Mouse (Mus musculus) cerebellum, adult 18-20 months (tissue): ENCODE measurements around the gene Adprhl2.

Experiments used
- DNase-seq, 2 experiments: peaks; one replicate each; pipeline ENCODE4 v3.0.0; 2021

Gene Adprhl2

DNA sequence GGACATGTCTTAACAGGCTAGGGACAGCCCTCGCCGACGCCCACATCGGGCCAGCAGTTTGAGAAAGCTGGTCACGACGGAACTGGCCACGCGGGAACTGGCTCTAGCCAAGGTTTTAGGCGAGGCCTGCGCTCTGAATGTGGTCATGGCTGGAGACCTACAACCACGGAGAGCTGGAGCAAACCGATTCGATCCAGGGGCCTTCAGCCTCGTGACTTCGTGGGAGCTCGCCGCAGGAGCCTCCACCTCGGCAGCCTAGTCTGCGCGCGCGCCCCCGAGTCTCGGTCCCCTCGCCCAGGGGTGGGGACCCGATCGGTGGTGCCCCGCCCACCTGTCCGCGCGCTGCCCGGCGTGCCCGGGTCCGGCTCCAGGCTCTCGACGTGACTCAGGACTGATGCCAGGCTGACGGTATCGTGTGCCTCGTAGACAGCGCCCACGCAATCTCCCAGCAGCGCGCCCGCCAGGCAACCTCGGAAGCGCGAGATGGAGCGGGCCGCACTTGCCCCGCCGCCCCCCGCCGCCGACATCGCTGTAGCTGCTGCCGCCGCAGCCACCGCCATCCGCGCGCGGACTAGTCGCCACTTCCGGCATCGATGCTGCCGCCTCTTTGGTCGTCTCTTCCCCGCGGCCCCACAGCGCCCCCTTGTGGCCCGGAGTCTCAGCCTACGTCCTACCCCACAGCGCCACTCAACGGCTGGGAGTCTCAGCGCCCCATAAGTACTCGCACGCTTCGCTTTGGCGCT, at the start of gene Adprhl2:
Adprhl2 (minus strand) TSS at position 593 of the 743 bp plus-strand sequence.
- peak; percentile 97 to 100 for DNase-seq

DNA sequence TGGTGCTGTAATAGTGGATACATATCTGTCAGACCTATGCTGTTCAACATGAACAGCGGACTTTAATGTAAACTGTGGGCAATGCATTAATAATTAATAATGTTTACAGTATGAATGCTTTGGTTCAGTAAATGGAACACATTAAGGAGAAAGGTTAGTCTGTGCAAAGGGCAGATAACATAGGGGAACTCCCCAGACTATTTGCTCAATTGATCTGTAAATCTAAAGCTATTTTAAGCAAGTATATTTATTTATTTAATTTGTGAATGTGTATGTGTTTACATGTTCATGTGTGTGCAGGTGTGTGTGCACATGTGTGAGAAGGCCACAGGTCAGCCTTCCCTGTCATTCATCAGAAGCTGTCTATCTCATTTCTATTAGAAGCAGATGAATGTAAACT, 38.6 kb upstream of the Adprhl2 start:
- DNase-seq = no peak

GRCm38 (mm10) chr4:126343451-126343850, 21.9 kb upstream of the Adprhl2 start:
- no peak for DNase-seq

DNA sequence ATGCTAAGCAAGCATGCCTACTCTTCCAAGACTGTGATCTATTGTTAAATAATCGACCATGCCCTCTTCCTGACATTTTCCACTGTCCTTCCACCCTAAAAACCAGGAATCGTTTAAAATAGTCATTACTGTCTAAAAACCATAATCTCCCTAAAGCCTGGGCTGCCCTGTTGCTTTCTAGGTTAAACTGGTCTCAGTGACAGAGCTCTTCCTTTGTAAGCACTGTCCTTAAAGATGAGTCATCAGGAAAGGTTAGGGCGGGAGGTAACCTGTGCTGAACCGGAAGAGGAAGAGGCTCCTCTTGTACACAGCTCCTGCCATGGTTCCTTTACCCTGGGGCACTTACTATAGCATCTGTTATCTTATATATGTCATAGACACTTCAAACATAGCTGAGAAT, 18.0 kb upstream of the Adprhl2 start:
- DNase-seq = no peak

GRCm38 (mm10) chr4:126332358-126332757, 10.9 kb upstream of the Adprhl2 start:
- no peak for DNase-seq

DNA sequence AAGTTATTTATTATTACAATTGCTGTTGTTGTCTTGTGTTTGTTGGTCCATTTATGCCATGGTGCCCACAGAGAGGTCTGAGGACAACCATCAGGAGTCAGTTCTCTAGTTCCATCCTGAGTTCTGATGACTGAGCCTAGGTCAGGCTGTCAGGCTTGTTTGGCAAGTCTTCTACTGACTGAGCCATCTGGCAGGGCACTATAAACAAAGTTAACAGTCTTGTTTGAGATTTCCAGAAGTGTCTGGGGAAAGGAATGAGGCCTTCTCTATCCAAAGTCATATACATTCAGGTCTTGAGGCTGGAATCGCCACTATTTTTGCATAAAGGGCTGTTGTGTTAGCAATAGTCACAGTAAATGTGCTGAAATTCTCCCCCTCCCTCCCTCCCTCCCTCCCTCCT, 10.2 kb upstream of the Adprhl2 start:
- no peak for DNase-seq

GRCm38 (mm10) chr4:126330295-126330694, 8.8 kb upstream of the Adprhl2 start:
- DNase-seq = no peak

- DNase-seq = no peak
Observed at GRCm38 (mm10) chr4:126326036-126326435, 4.5 kb upstream of the Adprhl2 start.

- DNase-seq = no peak
Observed at GRCm38 (mm10) chr4:126325281-126325861, 3.9 kb upstream of the Adprhl2 start, which contains the start of gene Tekt2. Gene Tekt2, minus strand, starts transcription at chr4:126325688.

DNA sequence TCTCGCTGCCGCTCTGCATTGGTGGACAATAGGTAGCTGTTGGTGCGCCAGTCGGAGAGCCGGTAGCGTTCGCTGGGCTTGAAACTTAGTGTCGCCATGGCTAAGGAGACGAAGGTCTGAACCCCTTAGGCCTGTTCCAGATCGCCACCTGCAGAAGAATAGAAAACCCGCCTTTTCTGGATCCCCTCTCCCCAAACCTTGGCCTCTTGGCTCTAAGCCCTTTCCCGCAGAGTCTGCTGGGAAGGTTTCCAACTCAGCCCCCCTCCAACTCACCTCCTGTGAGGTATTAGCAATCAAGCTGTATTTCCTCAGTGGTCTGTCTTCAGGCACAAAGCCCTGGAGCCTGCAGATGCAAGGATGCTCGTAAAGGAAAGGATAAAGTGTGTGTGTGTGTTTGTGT, 3.4 kb upstream of the Adprhl2 start:
- no peak for DNase-seq

DNA sequence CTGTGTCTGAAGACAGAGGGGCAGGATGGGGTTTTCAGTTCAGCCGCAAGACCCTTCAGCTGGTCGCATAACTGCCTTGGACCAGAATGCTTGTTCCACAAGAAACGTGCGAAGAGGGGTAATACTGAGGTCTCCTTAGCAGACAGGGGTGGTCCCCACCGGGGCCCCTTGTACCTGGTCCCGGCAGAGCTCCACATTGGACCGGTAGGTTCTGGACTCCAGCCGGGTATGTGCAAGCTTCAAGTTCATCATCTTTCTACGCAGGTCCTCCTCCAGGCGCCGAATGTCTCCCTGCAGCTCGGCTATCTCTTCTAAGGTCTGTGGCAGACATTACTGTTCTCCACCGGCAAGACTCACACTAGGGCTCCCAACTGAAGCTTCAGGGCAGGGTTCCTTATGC, 1.1 kb upstream of the Adprhl2 start:
- no peak for DNase-seq

- DNase-seq = peak in 1 of 2 experiments; percentile 45
Observed at GRCm38 (mm10) chr4:126321854-126322511, 480 bp upstream of the Adprhl2 start.

- DNase-seq = no peak
Observed at GRCm38 (mm10) chr4:126319806-126320205, 1.7 kb downstream of the Adprhl2 start.

DNA sequence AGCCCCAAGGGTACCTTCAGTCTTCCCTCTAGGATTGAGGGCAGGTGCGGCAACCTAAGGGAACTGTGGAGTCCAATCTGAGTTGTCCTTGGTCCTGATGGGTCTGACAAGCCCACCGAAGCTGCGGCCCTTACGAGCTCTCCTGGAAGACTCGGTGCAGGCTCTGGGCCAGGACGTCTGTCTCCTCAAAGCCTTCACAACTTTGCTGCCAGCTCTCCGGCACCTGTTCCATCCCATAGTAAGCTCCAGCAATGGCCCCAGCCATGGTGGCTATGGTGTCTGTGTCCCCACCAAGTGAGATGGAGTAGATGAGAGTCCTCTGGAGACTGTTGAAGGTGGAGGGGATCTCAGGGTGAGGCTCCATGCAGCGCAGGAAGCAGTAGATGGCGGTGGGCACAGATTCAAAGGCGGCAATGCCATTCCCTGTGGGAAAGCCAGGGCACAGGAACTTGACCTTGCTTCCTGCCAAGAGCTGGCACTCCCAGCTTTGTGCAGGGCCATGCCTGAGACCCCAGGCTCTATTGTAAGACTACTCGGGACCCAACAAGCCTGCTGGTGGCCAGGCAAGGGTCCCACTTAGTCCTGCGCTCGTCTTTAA, 5.0 kb downstream of the Adprhl2 start:
- no peak for DNase-seq

- DNase-seq = peak in 1 of 2 experiments; percentile 39
Observed at GRCm38 (mm10) chr4:126315931-126316330, 5.6 kb downstream of the Adprhl2 start.

DNA sequence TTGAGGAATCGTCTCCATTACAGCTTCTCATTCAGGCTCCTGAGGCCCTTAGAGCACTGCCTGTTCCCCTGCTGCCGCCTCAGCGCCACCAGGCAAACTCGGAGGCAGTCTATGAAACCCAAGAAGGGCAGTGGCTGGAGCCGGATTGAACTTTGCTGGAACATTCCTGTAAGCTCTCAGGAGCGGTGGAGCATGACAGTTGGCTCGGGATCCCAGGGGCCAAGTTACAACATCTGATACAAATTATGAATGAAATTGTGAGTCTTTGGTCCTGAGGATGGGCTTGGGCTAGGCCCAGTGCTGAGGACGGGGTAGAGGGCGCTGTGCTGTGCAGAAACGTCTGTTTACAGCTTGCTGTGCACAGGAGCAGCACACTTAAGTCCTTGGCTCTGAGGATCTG, 7.1 kb downstream of the Adprhl2 start:
- no peak for DNase-seq

DNA sequence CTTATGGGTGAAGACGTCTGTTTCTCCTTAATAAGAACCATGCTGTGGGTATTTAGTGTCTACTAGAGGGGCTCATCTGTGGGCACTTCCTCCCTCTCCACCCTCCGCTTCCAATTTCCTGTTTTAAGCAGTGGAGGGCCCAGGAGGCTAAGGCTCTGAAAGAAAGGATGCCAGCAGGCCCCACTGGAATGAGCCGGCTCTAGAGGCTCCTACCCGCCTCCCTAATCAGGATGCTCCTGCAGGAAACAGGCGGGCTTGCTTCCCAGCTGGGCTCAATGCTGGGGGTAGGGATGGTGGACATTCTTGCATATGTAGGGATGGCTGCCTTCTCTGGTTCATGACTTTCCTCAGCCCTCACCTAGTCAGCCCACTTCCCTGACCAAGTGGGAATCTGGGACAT, 8.3 kb downstream of the Adprhl2 start:
- no peak for DNase-seq

GRCm38 (mm10) chr4:126311566-126312200, 9.8 kb downstream of the Adprhl2 start:
- no peak for DNase-seq

GRCm38 (mm10) chr4:126310344-126310743, 11.2 kb downstream of the Adprhl2 start:
- no peak for DNase-seq

DNA sequence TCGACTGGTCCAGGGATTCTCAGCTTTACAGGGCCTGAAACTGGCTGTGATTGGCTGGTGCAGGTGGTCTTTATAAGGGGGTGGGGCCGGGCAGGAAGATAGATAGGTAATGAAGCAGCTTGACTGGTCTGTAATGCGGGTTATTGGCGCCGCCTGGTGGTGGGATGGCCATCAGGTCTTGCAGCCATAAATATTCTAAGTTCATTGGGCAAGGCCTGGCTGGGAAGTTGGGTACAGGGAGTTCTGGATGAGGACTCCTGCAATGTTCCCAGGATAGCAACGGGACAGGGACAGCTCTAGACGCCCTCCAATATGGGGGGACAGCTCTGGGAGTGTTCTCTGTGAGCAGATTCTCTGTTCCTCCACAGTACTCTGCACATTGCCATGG, 11.6 kb downstream of the Adprhl2 start:
- peak; percentile 92 to 96 for DNase-seq

DNA sequence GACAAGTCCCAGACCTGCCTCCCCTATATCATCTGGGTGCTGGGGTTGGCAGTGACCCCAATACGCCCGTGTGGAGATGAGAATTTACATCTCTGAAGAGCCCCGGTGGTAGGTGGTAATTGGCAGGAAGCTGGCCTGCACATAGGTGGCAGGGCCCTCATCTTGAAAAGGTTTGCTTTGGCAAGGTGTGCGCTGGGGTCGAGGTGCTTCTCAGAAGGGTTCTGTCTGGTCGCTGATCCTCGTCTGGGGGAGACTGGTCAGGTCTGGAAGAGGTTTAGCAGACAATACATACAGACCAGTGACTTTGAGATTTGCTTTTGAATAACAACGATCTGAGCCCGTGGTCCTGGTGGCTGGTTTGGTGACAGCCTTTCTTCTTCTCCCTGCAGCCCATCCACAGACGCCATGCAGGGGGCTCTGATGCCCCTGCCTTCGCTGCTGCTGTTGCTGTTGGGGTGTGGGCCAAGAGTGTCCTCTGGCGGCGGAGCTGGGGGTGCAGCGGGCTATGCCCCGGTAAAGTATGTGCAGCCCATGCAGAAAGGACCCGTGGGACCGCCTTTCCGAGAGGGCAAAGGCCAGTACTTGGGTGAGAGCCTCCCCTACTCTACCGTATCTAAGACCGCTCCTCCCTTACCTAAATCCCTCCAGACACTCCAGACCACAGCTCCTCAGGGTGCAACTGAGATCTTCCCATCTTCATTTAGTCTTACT, 12.1 kb downstream of the Adprhl2 start:
- peak; percentile 47 to 61 for DNase-seq

GRCm38 (mm10) chr4:126306827-126307226, 14.7 kb downstream of the Adprhl2 start:
- DNase-seq = no peak
